Mouse (Mus musculus): Measurements from ENCODE around the gene Pml.

GRCm38 (mm10) chr9:58283431-58283830 is 33.8 kb upstream of the Pml start:
- no peak for TF ChIP-seq GATA1 (IDR thresholded peaks at IDR 0.05; ENCODE audit: low read length)
- no peak for TF ChIP-seq TAL1 (IDR thresholded peaks at IDR 0.05; ENCODE audit: low read length)
